ENCODE assay signal across 32 mouse cellular contexts in the genomic region with DNA sequence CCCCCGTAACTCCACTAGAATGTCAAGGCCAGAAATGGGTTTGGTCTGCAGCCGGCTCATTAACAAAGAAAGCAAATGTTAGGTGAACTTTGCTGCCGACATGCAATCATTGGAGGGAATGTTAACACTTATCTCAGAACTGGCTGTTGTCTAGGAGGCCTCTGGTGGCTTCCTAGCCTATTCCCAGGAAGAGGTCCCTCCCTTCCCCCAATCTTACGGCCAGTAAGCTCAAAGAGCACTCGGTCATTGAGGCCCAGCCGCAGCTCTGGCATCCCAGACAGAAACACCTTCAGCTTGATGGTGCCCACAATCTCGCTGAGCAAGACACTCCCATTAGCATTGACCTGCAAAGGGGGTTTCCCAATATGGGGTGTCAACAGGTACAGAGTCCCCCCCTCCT. TPM values are rescaled to one million over a fixed set of nuclear protein-coding genes. Genes with fewer than 3 reads are reported as not detected.
"Had no signal": no experiment of that assay in that cellular context is flagged by ENCODE, and none has a peak within 500 bp of the region (broad histone marks: within the 10 kb centered on the region; RNA-seq: fewer than 3 reads in every experiment).

No protein-coding gene starts in this region.

- H3K9ac ChIP-seq: limb, embryonic 12.5 days; limb, embryonic 13.5 days; limb, embryonic 15.5 days; liver, embryonic 12.5 days; liver, embryonic 13.5 days; liver, embryonic 14.5 days; liver, embryonic 15.5 days; liver, postnatal 0 days; lung, embryonic 14.5 days; lung, embryonic 15.5 days; midbrain, embryonic 12.5 days; midbrain, embryonic 13.5 days; midbrain, embryonic 15.5 days had no signal

- H3K36me3 ChIP-seq: limb, embryonic 10.5 days; limb, embryonic 12.5 days; limb, embryonic 13.5 days; limb, embryonic 15.5 days; liver, embryonic 12.5 days; liver, embryonic 13.5 days; liver, embryonic 15.5 days; lung, embryonic 15.5 days; midbrain, embryonic 10.5 days; midbrain, embryonic 12.5 days; midbrain, embryonic 13.5 days; midbrain, embryonic 15.5 days had no signal

- ATAC-seq: liver, embryonic 12.5 days; liver, postnatal 0 days; lung, postnatal 0 days; midbrain, embryonic 13.5 days; midbrain, embryonic 15.5 days; midbrain, embryonic 16.5 days had no signal

- H3K4me1 ChIP-seq: limb, embryonic 12.5 days; limb, embryonic 13.5 days; limb, embryonic 15.5 days; lung, embryonic 15.5 days; midbrain, embryonic 10.5 days; midbrain, embryonic 12.5 days; midbrain, embryonic 13.5 days; midbrain, embryonic 15.5 days had no signal

- H3K9me3 ChIP-seq: limb, embryonic 10.5 days; limb, embryonic 15.5 days; liver, embryonic 12.5 days; liver, embryonic 13.5 days; liver, embryonic 15.5 days; lung, embryonic 15.5 days; midbrain, embryonic 13.5 days; midbrain, embryonic 15.5 days had no signal

- H3K4me3 ChIP-seq: limb, embryonic 10.5 days; limb, embryonic 12.5 days; limb, embryonic 13.5 days; limb, embryonic 15.5 days; liver, embryonic 12.5 days; liver, embryonic 13.5 days; liver, embryonic 15.5 days; lung, embryonic 15.5 days; megakaryocyte, embryonic 14.5 days; midbrain, embryonic 10.5 days; midbrain, embryonic 12.5 days; midbrain, embryonic 13.5 days; midbrain, embryonic 15.5 days; myocyte had no signal

- H3K4me2 ChIP-seq: limb, embryonic 12.5 days; limb, embryonic 13.5 days; limb, embryonic 15.5 days; liver, embryonic 11.5 days; liver, embryonic 12.5 days; liver, embryonic 13.5 days; liver, embryonic 15.5 days; lung, embryonic 14.5 days; lung, embryonic 15.5 days; midbrain, embryonic 11.5 days; midbrain, embryonic 12.5 days; midbrain, embryonic 13.5 days; midbrain, embryonic 15.5 days had no signal

- DNase-seq: left cerebral cortex, postnatal 4 days; liver; liver, embryonic 13.5 days; liver, postnatal 0 days; lung, adult 18-20 months; lung, adult 2 months; lung, embryonic 14.5 days; lung, postnatal 10 days; lung, postnatal 14 days; lung, postnatal 36 days; lung, postnatal 4 days; midbrain, embryonic 14.5 days had no signal

- H3K27ac ChIP-seq: limb, embryonic 10.5 days; limb, embryonic 12.5 days; limb, embryonic 13.5 days; limb, embryonic 15.5 days; liver, embryonic 12.5 days; liver, embryonic 13.5 days; liver, embryonic 14.5 days; liver, embryonic 15.5 days; lung, embryonic 15.5 days; macrophage; midbrain, embryonic 10.5 days; midbrain, embryonic 12.5 days; midbrain, embryonic 13.5 days; midbrain, embryonic 15.5 days had no signal

- H3K27me3 ChIP-seq: limb, embryonic 15.5 days; liver, embryonic 12.5 days; liver, embryonic 13.5 days; lung, embryonic 15.5 days; midbrain, embryonic 13.5 days; midbrain, embryonic 15.5 days had no signal

RNA-seq across cellular contexts. Expression of gene Ap1m2, which starts 7.1 kb away (rescaled TPM):
- total RNA-seq: megakaryocyte-erythroid progenitor cell, adult 5-6 weeks had no signal
- polyA plus RNA-seq: macrophage, myocyte had no signal
